Mouse (Mus musculus): ENCODE results near the gene Xbp1.
"Not testable (repeated sequence)": the region's sequence is repeated elsewhere in the genome, so short reads cannot be mapped to it uniquely, and the experiment has no call there.

The Xbp1 gene

DNA sequence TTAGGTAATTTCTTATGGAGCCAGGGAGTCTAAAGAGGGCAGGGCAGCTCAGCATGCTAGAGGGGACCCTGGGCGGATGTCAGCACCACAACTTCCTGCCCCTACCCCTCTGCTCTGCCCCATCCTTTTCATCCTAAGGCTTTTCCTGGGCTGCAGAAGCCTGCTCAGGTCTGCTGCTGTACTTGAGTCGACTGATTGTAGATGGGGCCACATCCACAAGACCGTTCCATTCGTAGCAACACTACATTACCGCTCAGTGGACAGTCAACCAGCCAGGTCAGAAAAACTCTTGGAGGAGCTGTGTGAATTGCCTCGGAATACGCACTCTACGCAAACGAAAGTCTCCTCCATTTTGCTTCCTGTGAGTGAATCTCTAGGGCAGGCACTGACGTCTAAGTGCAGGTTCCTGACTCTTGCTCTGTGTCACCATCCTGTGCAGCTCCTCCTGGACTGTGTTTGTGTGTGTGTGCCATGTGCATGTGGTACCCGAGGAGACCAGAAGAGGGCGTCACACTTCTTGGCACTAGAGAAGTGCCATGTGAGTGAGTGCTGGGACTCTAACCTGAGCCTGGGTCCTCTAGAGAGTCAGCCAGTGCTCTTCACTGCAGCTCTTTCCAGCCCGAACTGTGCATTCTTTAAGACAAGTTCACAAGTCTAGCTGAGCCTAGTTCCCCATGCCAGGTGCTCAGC lies 23.8 kb upstream of the Xbp1 start:
- no peak for DNase-seq (ENCODE audit: low read depth, low spot score)
- Histone ChIP-seq H3K36me3 (ENCODE audit: control insufficient read depth, insufficient read depth, low read length, poor library complexity, severe bottlenecking) (no peaks in the 10 kb centered on the region), H3K27me3 (ENCODE audit: control insufficient read depth, insufficient read depth, low read length, poor library complexity, severe bottlenecking) (no peaks in the 10 kb centered on the region)

DNA sequence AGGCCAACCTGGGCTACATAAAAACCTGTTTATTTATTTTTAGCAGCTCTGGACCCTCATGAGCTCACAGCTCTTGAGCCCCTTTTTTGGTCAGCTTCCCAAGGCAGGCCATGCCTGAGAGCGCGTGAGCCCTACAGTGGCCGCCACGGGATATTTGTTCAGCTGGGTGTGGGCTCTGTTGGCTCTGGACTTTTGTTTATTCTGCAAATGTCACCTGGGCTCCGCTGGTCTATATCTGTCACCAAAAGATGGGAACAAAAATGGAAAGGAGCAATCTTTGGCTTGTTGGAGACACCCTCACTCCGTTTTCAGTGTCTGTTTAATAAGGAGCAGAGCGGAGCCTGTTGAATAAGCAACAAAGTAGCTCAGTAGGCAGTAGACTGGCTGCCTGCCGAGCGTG lies 22.0 kb upstream of the Xbp1 start:
- no peaks in the 10 kb centered on the region for H3K27me3 ChIP-seq (ENCODE audit: control insufficient read depth, insufficient read depth, low read length, poor library complexity, severe bottlenecking)
- no peak for DNase-seq (ENCODE audit: low read depth, low spot score)

GRCm38 (mm10) chr11:5498931-5499661 lies 21.4 kb upstream of the Xbp1 start:
- no peaks in the 10 kb centered on the region for H3K27me3 ChIP-seq (ENCODE audit: control insufficient read depth, insufficient read depth, low read length, poor library complexity, severe bottlenecking)
- DNase-seq (ENCODE audit: low read depth, low spot score) = no peak
- no peaks in the 10 kb centered on the region for H3K36me3 ChIP-seq (ENCODE audit: control insufficient read depth, insufficient read depth, low read length, poor library complexity, severe bottlenecking)

More for the DNA sequence above, 22.0 kb upstream of the Xbp1 start:
- no peaks in the 10 kb centered on the region for H3K36me3 ChIP-seq (ENCODE audit: control insufficient read depth, insufficient read depth, low read length, poor library complexity, severe bottlenecking)

DNA sequence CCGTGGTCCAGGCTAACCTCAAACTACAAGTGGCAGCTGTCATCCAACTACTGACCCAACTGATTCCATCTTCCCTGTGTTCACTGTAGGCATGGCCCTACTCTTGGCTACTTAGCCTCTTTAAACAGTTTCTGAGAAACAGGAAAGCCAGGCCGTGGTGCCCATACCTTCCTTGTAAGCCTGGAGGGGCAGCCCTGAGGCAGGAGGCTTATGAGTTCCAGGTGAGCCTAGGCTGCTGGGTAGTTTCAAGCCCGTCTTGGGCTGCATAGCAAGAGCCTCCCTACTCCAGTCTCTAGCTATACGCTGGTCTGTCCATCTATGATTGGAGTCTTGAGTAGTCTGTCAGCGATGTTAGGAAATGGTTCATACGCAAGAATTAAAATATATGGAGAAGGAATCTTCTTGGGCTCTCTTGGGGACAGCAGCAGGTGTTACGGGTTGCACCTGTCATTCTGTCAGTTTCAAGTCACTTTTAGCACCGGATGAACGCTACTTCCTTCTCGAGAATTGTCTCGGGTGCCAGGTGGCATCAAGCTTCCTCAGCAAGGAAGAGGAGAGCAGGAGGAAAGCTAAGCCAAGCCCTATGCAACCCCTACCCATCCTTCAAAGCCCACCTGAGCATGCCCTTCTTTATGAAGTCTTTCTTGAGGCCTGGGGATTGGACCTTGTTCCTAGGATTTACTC lies 20.4 kb upstream of the Xbp1 start:
- peak; percentile 48 for DNase-seq (ENCODE audit: low read depth, low spot score)
- no peaks in the 10 kb centered on the region for H3K27me3 ChIP-seq (ENCODE audit: control insufficient read depth, insufficient read depth, low read length, poor library complexity, severe bottlenecking)
- no peaks in the 10 kb centered on the region for H3K36me3 ChIP-seq (ENCODE audit: control insufficient read depth, insufficient read depth, low read length, poor library complexity, severe bottlenecking)

- Histone ChIP-seq H3K36me3 (ENCODE audit: control insufficient read depth, insufficient read depth, low read length, poor library complexity, severe bottlenecking) (no peaks in the 10 kb centered on the region), H3K27me3 (ENCODE audit: control insufficient read depth, insufficient read depth, low read length, poor library complexity, severe bottlenecking) (no peaks in the 10 kb centered on the region)
- DNase-seq (ENCODE audit: low read depth, low spot score) = no peak
Measured at GRCm38 (mm10) chr11:5500903-5501741, 19.3 kb upstream of the Xbp1 start.

DNA sequence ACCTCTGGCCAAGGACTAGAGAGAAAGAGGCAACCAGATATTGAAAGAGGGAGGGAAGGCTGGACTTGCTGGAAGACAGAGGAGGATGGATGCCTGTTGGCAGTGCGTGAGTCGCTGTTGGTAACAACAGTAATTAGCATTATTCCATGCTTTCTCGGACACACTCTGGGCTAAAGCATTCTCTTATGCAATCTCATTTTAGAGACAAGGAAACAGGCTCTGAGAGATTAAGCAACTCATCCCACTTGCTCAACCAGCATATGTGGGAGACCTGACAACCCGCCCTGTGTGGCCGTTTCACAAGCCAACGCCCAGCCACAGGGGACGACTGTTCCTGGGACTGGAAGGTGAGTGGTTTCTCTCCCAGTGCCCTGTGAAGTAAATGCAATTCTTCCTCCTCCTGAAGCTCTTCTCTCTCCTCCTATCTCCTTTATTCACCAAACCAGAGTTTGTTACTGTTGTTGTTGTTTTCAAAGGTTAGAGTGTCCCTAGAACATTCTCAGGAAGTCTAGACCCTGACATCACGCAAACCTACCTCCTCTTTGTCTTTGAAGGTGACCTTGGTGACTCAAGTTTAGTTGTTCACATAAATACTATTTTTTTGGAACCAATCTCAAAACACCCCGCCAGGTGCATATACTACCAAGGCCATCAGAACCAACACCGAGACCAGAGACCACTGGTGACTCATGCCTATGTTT lies 18.0 kb upstream of the Xbp1 start:
- no peaks in the 10 kb centered on the region for H3K27me3 ChIP-seq (ENCODE audit: control insufficient read depth, insufficient read depth, low read length, poor library complexity, severe bottlenecking)

GRCm38 (mm10) chr11:5505856-5506575 lies 14.4 kb upstream of the Xbp1 start:
- no peaks in the 10 kb centered on the region for H3K27me3 ChIP-seq (ENCODE audit: control insufficient read depth, insufficient read depth, low read length, poor library complexity, severe bottlenecking)
- H3K36me3 ChIP-seq (ENCODE audit: control insufficient read depth, insufficient read depth, low read length, poor library complexity, severe bottlenecking) = no peaks in the 10 kb centered on the region
- no peak for DNase-seq (ENCODE audit: low read depth, low spot score)

More for the DNA sequence above, 18.0 kb upstream of the Xbp1 start:
- H3K36me3 ChIP-seq (ENCODE audit: control insufficient read depth, insufficient read depth, low read length, poor library complexity, severe bottlenecking) = no peaks in the 10 kb centered on the region
- no peak for DNase-seq (ENCODE audit: low read depth, low spot score)

DNA sequence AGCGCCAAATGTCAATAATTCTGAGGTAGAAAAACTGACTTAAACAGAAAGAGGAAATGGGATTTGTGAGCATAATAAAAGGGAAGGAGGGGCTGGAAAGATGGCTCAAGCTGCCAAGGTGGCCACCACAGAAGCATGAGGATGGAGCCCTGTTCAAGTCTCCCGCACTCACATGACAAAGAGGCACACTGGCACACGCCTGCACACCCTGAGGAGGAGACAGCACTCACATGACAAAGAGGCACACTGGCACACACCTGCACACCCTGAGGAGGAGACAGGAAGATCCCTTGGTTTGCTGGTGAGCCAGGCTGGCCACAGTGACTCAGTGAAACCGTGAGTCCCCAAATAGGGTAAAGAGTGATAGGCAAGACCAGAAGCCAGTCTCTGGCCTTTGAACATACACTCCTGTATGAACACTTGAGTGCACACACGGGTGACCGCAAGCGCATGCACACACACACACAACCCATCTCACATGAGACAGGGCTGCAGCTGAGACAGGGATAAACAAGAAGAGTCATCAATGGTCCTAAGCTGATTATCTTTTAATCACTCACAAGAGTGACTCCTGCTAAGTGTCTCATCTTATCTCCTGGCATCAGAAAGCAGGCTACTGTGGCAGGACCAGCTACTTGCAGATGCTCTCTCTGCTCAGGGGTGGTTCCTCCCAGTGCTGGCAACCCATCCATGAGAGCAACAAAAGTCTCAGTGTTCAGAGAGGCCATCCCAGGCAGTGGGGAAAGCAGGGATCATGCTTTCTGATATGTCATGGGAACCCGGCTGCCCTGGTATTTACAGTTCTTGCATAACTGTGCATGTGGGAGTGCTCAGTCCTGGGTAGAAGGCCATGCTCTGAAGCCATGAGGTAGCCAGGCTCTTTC lies 11.0 kb upstream of the Xbp1 start:
- DNase-seq (ENCODE audit: low read depth, low spot score) = peak; percentile 51
- no peaks in the 10 kb centered on the region for H3K36me3 ChIP-seq (ENCODE audit: control insufficient read depth, insufficient read depth, low read length, poor library complexity, severe bottlenecking)

GRCm38 (mm10) chr11:5510099-5510391 lies 10.4 kb upstream of the Xbp1 start:
- no peaks in the 10 kb centered on the region for H3K36me3 ChIP-seq (ENCODE audit: control insufficient read depth, insufficient read depth, low read length, poor library complexity, severe bottlenecking)
- H3K27me3 ChIP-seq (ENCODE audit: control insufficient read depth, insufficient read depth, low read length, poor library complexity, severe bottlenecking) = no peaks in the 10 kb centered on the region
- DNase-seq (ENCODE audit: low read depth, low spot score) = no peak

More for the DNA sequence above, 11.0 kb upstream of the Xbp1 start:
- H3K27me3 ChIP-seq (ENCODE audit: control insufficient read depth, insufficient read depth, low read length, poor library complexity, severe bottlenecking) = no peaks in the 10 kb centered on the region

DNA sequence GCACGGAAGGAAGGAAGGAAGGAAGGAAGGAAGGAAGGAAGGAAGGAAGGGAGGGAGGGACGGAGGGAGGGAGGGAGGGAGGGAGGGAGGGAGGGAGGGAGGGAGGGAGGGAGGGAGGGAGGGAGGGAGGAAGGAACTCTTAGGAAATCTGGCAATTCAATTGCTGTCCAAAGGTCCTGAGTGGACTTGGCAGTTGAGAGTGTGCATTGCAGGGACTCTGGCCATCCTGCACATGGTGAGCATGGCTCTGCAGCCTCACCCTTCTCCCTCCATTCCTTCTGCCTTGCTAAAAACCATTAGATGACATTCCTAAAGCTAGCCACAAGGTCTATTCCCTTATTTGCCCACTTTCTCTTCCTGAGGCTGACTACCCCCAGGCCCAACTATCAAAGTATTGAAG lies 9.8 kb upstream of the Xbp1 start:
- not testable (repeated sequence) for H3K27me3 ChIP-seq (ENCODE audit: control insufficient read depth, insufficient read depth, low read length, poor library complexity, severe bottlenecking); DNase-seq (ENCODE audit: low read depth, low spot score)

GRCm38 (mm10) chr11:5512099-5512725 lies 8.2 kb upstream of the Xbp1 start:
- Histone ChIP-seq H3K27me3 (ENCODE audit: control insufficient read depth, insufficient read depth, low read length, poor library complexity, severe bottlenecking) (no peaks in the 10 kb centered on the region), H3K36me3 (ENCODE audit: control insufficient read depth, insufficient read depth, low read length, poor library complexity, severe bottlenecking) (no peaks in the 10 kb centered on the region)
- peak; percentile 56 for DNase-seq (ENCODE audit: low read depth, low spot score)

More for the DNA sequence above, 9.8 kb upstream of the Xbp1 start:
- H3K36me3 ChIP-seq (ENCODE audit: control insufficient read depth, insufficient read depth, low read length, poor library complexity, severe bottlenecking) = not testable (repeated sequence)

DNA sequence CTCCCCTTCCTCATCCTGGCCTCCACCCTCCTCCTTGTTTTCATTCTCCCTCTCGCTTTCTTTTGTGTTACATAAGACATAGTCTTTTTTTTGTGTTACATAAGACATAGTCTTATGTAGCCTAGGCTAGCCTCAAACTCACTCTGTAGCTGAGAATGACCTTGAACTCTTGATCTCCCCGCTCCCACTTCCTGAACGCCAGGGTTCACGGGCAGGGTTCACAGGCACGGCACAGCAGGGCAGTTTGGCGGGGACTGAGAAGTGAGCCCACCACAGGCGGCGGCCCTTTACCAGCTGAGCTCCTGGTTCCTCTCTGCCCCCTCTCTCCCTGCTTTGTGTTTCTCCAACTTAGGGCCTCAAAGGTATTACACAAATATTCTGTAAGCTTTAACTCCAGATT lies 7.5 kb upstream of the Xbp1 start:
- H3K36me3 ChIP-seq (ENCODE audit: control insufficient read depth, insufficient read depth, low read length, poor library complexity, severe bottlenecking) = no peaks in the 10 kb centered on the region
- H3K27me3 ChIP-seq (ENCODE audit: control insufficient read depth, insufficient read depth, low read length, poor library complexity, severe bottlenecking) = no peaks in the 10 kb centered on the region
- no peak for DNase-seq (ENCODE audit: low read depth, low spot score)

GRCm38 (mm10) chr11:5514091-5514490 lies 6.4 kb upstream of the Xbp1 start:
- Histone ChIP-seq H3K27me3 (ENCODE audit: control insufficient read depth, insufficient read depth, low read length, poor library complexity, severe bottlenecking) (no peaks in the 10 kb centered on the region), H3K36me3 (ENCODE audit: control insufficient read depth, insufficient read depth, low read length, poor library complexity, severe bottlenecking) (no peaks in the 10 kb centered on the region)
- no peak for DNase-seq (ENCODE audit: low read depth, low spot score)
